Mouse (Mus musculus): Measurements from ENCODE around the gene Neil1. TPM values are rescaled to one million over a fixed set of nuclear protein-coding genes. Genes with fewer than 3 reads are reported as not detected.

Gene Neil1
- polyA plus RNA-seq, 1 experiment, result 10.4 TPM

DNA sequence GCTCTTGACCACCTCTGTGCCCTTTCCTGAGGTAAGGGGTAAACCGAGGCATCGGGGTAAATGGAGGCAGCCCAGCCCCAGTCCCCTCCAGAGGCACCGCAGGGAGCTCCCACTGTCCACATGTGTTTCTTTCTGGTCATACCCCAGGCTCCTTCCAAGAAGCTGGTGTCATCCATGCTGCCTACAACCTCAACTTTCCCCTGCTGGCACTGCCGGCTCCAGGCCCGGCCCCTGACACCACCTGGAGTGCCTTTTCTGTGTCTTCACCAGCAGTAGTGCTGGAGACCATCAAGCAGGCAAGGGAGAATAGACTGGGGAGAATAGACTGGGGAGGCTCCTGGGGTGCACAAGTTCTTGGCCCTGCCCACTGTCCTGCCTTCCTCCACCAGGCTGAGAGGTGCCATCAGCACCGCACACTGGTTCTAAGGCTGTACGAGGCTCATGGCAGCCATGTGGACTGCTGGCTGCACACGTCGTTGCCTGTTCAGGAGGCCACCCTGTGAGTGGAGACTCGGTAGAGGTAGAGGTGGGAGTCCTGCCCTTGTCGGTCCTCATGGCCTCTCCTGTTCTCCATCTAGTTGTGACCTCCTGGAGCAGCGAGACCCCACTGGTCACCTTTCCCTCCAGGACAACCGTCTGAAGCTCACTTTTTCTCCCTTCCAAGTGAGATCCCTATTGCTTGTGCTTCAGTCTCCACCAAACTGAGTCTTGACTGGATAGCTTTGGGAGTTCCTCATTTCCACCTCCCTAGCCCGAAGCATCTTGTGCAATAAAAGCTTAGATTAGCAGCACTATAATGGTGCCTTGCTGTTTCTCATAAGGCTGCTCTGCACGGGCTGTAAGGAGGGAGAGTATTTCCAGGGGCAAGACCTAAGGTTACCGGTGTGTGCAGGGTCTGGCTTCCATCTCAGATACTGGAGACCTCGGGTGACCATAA is 6.4 kb downstream of the Neil1 start:
- Histone ChIP-seq H3K4me1 (ENCODE audit: control insufficient read depth, insufficient read depth, low read length) (no peaks in the 10 kb centered on the region), H3K4me3 (replicated peaks; ENCODE audit: extremely low read depth, low read depth, low read length) (no peak overlapping the region)
- WGBS, result 85% methylated on average over 17 of the region's 17 CpGs
- TF ChIP-seq POLR2A (IDR thresholded peaks at IDR 0.05; ENCODE audit: borderline replicate concordance, extremely low read depth, low read depth, low read length) (no peak), CTCF (IDR thresholded peaks at IDR 0.05; ENCODE audit: insufficient read depth, low read length) (no peak)
- DNase-seq, result no peak

DNA sequence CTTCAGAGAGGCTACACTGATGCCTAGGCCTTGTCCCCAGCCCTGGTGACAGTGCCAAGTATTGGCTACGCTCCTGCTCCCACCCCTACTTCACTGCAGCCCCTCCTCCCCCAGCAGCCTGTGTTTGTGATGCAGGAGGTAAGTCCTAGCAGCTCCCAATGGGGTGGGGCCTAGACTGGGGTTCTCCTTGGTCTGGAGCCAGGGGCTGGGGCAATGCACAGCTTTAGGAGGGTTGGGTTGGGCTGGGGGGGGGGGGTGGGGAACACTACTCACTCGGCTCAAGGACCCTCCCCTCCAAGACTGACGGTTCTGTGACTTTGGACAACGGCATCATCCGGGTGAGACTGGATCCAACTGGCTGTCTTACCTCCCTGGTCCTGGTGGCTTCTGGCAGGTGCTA is 8.5 kb downstream of the Neil1 start:
- no peak for DNase-seq
- 80% methylated on average over 5 of the region's 5 CpGs for whole genome bisulfite sequencing
- no peaks in the 10 kb centered on the region for H3K4me1 ChIP-seq (ENCODE audit: control insufficient read depth, insufficient read depth, low read length)
- TF ChIP-seq POLR2A (IDR thresholded peaks at IDR 0.05; ENCODE audit: borderline replicate concordance, extremely low read depth, low read depth, low read length) (no peak), CTCF (IDR thresholded peaks at IDR 0.05; ENCODE audit: insufficient read depth, low read length) (no peak)
- no peak overlapping the region for H3K4me3 ChIP-seq (replicated peaks; ENCODE audit: extremely low read depth, low read depth, low read length)

DNA sequence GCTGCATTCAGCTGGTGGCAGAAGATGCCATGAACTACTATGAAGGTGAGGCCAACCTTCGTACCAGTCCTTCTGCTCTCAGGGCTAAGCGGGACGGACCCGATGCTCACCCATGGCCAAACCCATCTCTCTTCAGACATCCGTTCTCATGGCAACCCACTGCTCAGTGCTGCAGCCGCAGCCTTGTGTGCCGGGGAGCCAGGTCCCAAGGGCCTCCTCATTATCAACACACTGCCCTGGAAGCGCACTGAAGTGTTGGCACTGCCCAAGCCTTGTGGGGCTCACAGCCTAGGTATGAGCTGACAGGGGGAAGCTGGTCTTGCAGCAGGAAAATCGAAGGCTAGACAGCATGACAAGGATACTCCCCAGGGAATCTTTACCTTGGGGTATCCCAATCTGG is 9.0 kb downstream of the Neil1 start:
- H3K4me3 ChIP-seq (replicated peaks; ENCODE audit: extremely low read depth, low read depth, low read length), result no peak overlapping the region

DNA sequence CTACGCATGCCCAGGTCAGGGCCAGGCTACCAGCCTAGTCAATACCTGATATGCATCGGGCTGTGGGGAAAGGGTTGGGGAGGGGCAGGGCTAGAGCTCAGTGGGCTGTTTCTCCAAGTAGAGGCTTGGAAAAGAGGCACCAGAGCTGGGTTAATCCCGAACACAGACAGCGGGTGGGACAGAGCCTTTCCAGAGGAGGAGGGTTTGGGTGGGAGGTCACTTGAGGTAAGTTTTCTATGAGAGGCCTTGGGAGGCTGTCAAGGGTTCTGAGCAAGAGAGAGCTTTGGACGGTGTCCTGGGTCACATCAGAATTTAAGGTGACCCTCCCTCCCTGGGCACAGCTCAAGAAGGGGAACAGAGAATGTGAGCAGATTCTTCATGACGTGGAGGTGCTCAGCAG is 9.6 kb downstream of the Neil1 start:
- no peak for DNase-seq
- H3K4me3 ChIP-seq (replicated peaks; ENCODE audit: extremely low read depth, low read depth, low read length), result no peak overlapping the region
- H3K4me1 ChIP-seq (ENCODE audit: control insufficient read depth, insufficient read depth, low read length), result no peaks in the 10 kb centered on the region
- TF ChIP-seq CTCF (IDR thresholded peaks at IDR 0.05; ENCODE audit: insufficient read depth, low read length), result no peak
- no peak for TF ChIP-seq POLR2A (IDR thresholded peaks at IDR 0.05; ENCODE audit: borderline replicate concordance, extremely low read depth, low read depth, low read length)
- WGBS, result 87% methylated on average over 6 of the region's 6 CpGs

More for the DNA sequence above, 9.0 kb downstream of the Neil1 start:
- WGBS, result 86% methylated on average over 9 of the region's 9 CpGs
- no peak for DNase-seq
- no peak for TF ChIP-seq POLR2A (IDR thresholded peaks at IDR 0.05; ENCODE audit: borderline replicate concordance, extremely low read depth, low read depth, low read length)
- no peak for TF ChIP-seq CTCF (IDR thresholded peaks at IDR 0.05; ENCODE audit: insufficient read depth, low read length)
- H3K4me1 ChIP-seq (ENCODE audit: control insufficient read depth, insufficient read depth, low read length), result no peaks in the 10 kb centered on the region

DNA sequence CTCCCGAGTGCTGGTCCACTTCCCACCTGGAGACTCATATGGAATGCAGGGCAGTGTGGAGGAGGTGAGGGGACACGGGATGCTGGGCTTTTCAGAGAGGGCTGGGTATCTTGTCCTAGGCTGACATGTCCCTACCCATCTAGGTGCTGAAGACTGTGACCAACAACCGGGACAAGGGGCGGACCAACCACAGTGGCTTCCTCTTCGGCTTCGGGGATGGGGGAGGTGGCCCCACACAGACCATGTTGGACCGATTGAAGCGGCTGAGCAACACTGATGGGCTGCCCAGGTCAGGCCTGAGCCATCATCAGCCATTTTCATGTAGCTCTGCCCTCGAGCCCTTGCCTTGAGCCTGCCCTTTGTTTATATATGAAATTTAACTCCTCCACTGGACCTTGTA is 10.3 kb downstream of the Neil1 start:
- no peaks in the 10 kb centered on the region for H3K4me1 ChIP-seq (ENCODE audit: control insufficient read depth, insufficient read depth, low read length)
- DNase-seq, result no peak
- WGBS, result 88% methylated on average over 9 of the region's 9 CpGs
- no peak overlapping the region for H3K4me3 ChIP-seq (replicated peaks; ENCODE audit: extremely low read depth, low read depth, low read length)
- TF ChIP-seq CTCF (IDR thresholded peaks at IDR 0.05; ENCODE audit: insufficient read depth, low read length) (no peak), POLR2A (IDR thresholded peaks at IDR 0.05; ENCODE audit: borderline replicate concordance, extremely low read depth, low read depth, low read length) (no peak)

DNA sequence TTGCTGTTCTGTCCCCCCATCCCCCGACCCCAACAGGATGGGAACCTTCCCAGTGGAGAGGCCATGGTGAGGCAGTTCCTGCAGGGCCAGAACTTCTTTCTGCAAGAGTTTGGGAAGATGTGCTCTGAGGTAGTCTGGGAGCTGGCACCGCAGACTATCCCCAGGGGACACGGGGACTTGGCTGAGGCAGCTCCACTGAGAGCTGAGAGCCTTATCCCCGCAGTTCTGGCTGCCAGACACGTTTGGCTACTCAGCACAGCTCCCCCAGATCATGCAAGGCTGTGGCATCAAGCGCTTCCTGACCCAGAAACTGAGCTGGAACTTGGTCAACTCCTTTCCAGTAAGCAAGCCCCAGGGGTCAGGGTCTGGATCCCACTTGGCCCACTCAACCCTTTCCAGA is 10.9 kb downstream of the Neil1 start:
- no peaks in the 10 kb centered on the region for H3K4me1 ChIP-seq (ENCODE audit: control insufficient read depth, insufficient read depth, low read length)
- no peak overlapping the region for H3K4me3 ChIP-seq (replicated peaks; ENCODE audit: extremely low read depth, low read depth, low read length)
- WGBS, result 81% methylated on average over 6 of the region's 6 CpGs
- no peak for DNase-seq
- no peak for TF ChIP-seq CTCF (IDR thresholded peaks at IDR 0.05; ENCODE audit: insufficient read depth, low read length)
- TF ChIP-seq POLR2A (IDR thresholded peaks at IDR 0.05; ENCODE audit: borderline replicate concordance, extremely low read depth, low read depth, low read length), result no peak

DNA sequence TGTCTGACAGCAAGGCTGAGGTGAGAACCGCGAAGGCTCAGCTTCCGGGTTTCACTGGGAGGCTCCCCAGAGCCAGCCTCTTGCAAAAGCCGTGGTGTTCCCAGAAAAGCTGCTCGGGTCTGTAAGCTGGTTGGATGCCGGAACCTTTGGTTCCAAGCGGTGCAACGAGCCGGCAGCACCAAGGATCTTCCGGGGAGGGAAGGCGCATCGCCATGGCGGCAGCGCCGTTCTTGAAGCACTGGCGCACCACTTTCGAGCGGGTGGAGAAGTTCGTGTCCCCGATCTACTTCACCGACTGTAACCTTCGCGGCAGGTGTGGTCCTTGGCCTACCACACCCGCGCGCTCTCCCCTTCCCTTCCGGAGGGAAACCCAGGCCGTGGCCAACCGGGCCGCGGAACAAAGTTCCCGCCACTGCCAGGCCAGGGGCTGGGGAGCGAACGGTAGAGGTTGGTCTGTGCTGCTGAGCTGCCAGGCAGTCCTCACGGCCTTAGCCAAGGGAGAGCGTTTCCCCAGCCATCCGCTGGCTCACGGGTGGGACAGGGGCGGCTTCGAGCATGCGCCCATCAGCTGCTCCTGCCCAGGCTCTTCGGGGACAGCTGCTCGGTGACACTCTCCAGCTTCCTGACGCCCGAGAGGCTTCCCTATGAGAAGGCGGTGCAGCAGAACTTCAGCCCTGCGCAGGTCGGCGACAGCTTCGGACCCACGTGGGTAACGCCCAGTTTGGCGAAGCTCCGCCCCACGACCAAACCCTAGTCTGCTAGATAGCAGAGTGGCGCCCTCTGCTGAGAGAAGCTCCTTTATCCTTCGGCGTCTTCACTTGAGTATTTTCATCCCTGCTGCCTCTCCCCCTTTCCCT is 17.3 kb downstream of the Neil1 start, which contains the start of gene Man2c1:
Gene Man2c1 (plus strand): TSS at position 114 of the 857 bp plus-strand sequence.
- H3K4me3 ChIP-seq (replicated peaks; ENCODE audit: extremely low read depth, low read depth, low read length), result peak within 1 kb of the TSS; percentile 81
- WGBS, result under 1% methylated on average over 58 of the region's 58 CpGs
- TF ChIP-seq CTCF (IDR thresholded peaks at IDR 0.05; ENCODE audit: insufficient read depth, low read length), result peak; percentile 76
- TF ChIP-seq POLR2A (IDR thresholded peaks at IDR 0.05; ENCODE audit: borderline replicate concordance, extremely low read depth, low read depth, low read length), result peak; percentile 96

DNA sequence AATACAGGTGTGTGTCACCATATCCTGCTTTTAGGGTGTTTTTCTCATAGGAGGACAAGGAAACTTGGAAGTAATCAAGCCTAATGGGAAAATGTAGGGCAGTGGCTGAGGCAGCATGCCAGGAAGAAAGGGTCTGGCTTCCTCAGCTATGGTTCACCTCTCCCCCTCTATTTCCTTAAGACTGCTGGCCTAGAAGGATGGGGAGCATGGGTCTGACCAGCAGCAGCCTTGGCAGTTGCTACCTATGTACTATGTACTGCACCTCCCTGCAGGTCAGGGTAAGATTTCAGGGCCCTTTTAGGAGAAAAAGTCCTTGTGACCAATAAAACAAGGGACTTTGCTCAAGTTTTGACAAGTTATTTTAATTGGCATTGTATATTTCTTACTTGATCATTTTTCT is 18.5 kb downstream of the Neil1 start:
- H3K4me3 ChIP-seq (replicated peaks; ENCODE audit: extremely low read depth, low read depth, low read length), result no peak overlapping the region
- TF ChIP-seq POLR2A (IDR thresholded peaks at IDR 0.05; ENCODE audit: borderline replicate concordance, extremely low read depth, low read depth, low read length) (no peak), CTCF (IDR thresholded peaks at IDR 0.05; ENCODE audit: insufficient read depth, low read length) (no peak)

More for the DNA sequence above, 17.3 kb downstream of the Neil1 start, which contains the start of gene Man2c1:
- H3K4me1 ChIP-seq (ENCODE audit: control insufficient read depth, insufficient read depth, low read length), result peaks cover 3% of the 10 kb centered on the region; the same call in 1 of the 2 replicates
- peak; percentile 90 for DNase-seq

DNA sequence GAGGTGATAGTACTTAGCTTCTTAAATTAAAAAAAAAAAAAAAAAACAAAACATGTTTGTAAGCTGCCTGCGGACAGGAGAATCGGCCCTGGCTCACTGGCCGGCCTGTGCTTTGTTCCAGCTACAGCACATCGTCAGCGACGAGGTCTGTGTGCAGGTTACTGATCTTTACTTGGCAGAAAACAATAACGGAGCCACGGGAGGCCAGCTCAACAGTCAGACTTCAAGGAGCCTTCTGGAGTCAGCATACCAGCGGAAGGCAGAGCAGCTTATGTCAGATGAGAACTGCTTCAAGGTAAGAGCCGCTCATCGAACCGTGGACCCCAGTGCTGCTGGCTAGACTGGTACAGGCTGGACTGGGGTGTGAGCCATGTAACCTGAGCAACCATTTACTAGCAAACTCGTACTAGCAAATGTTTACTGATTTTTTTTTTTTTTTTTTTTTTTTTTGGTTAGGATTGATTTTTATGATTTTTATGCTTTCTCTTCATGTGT is 30.8 kb downstream of the Neil1 start:
- 94% methylated on average over 13 of the region's 13 CpGs for WGBS
- no peaks in the 10 kb centered on the region for H3K4me1 ChIP-seq (ENCODE audit: control insufficient read depth, insufficient read depth, low read length)
- no peak overlapping the region for H3K4me3 ChIP-seq (replicated peaks; ENCODE audit: extremely low read depth, low read depth, low read length)
- TF ChIP-seq CTCF (IDR thresholded peaks at IDR 0.05; ENCODE audit: insufficient read depth, low read length), result no peak
- TF ChIP-seq POLR2A (IDR thresholded peaks at IDR 0.05; ENCODE audit: borderline replicate concordance, extremely low read depth, low read depth, low read length), result no peak
- DNase-seq, result no peak

More for the DNA sequence above, 18.5 kb downstream of the Neil1 start:
- DNase-seq, result no peak
- peaks cover 3% of the 10 kb centered on the region; the same call in 1 of the 2 replicates for H3K4me1 ChIP-seq (ENCODE audit: control insufficient read depth, insufficient read depth, low read length)

Other genes with a start within 250 kb of the Neil1 start
- 22.4 and 23.6 TPM in 2 replicates for gene Snx33, start 219.9 kb downstream of the Neil1 start, polyA plus RNA-seq (2012; rRNA removed)
- 195 and 264 TPM in 2 replicates for gene Imp3, start 210.8 kb downstream of the Neil1 start, polyA plus RNA-seq (2012; rRNA removed)
- 3.8 and 5.0 TPM in 2 replicates for gene Snupn, start 197.4 kb downstream of the Neil1 start, polyA plus RNA-seq (2012; rRNA removed)
- 30.3 and 35.4 TPM in 2 replicates for gene Ptpn9, start 153.4 kb downstream of the Neil1 start, polyA plus RNA-seq (2012; rRNA removed)
- 68.4 and 82.1 TPM in 2 replicates for gene Sin3a, start 76.3 kb downstream of the Neil1 start, polyA plus RNA-seq (2012; rRNA removed)
- gene Man2c1, start 17.6 kb downstream of the Neil1 start, polyA plus RNA-seq (2012; rRNA removed), result 232 and 233 TPM in 2 replicates
- gene Commd4, start 10.0 kb upstream of the Neil1 start, polyA plus RNA-seq (2012; rRNA removed), result 110 and 137 TPM in 2 replicates
- not detected in 2 replicates for gene Trcg1, start 88.3 kb upstream of the Neil1 start, polyA plus RNA-seq (2012; rRNA removed)
- 12.1 and 12.5 TPM in 2 replicates for gene 1700017B05Rik, start 114.3 kb upstream of the Neil1 start, polyA plus RNA-seq (2012; rRNA removed)

All from lung, adult 2 months (tissue).